Mouse (Mus musculus): ENCODE data around the gene Ciao2a. TPM values are rescaled to one million over a fixed set of nuclear protein-coding genes. Genes with fewer than 3 reads are reported as not detected.

The Ciao2a gene
- polyA plus RNA-seq, 1 experiment, result 18.2 TPM

DNA sequence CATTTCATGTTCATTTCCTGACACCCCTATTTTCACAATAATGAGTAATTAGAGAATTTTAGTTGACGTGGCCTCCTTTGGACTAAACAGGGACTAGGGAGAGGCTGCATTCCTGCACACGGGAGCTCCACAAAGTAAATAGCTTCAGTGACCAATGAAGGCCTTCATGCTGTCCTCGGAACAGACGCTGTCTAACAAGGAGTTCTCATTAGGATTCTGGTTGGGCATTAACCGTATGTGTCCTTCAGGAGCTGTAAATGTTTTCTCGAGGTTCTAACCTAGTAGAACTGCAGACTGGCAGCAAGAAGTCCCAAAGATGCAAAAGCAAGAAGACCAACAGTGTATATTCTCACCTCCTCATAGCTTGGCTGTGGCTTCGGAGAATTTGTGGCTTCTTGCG, 21.2 kb upstream of the Ciao2a start:
- no peaks in the 10 kb centered on the region for H3K27me3 ChIP-seq (ENCODE audit: control insufficient read depth, insufficient read depth, low read length)
- no peak overlapping the region for H3K4me3 ChIP-seq (ENCODE audit: control insufficient read depth, low read depth, low read length)
- H3K4me1 ChIP-seq (ENCODE audit: control insufficient read depth, insufficient read depth, low read length), result no peaks in the 10 kb centered on the region
- H3K27ac ChIP-seq (ENCODE audit: control insufficient read depth, insufficient read depth, low read depth, low read length), result no peak overlapping the region
- TF ChIP-seq POLR2A (IDR thresholded peaks at IDR 0.05; ENCODE audit: control insufficient read depth, low read depth, low read length) (no peak), CTCF (IDR thresholded peaks at IDR 0.05; ENCODE audit: control insufficient read depth, insufficient read depth, insufficient replicate concordance, low read depth, low read length) (no peak)
- H3K36me3 ChIP-seq (ENCODE audit: control insufficient read depth, insufficient read depth, low read length), result peaks cover 2% of the 10 kb centered on the region

DNA sequence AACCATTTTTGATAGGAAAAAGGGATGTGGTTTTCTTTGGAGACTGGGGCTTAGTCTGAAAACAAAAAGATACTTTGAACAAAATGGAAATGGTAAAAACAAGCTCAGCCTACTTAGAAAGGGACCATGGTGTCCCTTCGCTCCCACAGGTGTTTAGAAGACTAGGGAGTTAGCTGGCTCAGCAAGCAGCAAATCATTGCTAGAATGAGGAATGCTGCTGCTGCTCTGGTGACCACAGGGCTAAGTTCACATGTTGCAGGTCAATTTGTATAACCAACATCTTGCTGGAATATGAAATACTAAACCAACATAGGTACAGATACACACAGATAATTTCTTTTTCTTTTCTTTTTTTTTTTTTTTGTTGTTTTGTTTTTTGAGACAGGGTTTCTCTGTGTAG, 16.8 kb upstream of the Ciao2a start:
- Histone ChIP-seq H3K36me3 (ENCODE audit: control insufficient read depth, insufficient read depth, low read length) (peaks cover 2% of the 10 kb centered on the region), H3K27me3 (ENCODE audit: control insufficient read depth, insufficient read depth, low read length) (no peaks in the 10 kb centered on the region), H3K27ac (ENCODE audit: control insufficient read depth, insufficient read depth, low read depth, low read length) (no peak overlapping the region), H3K4me3 (ENCODE audit: control insufficient read depth, low read depth, low read length) (no peak overlapping the region), H3K4me1 (ENCODE audit: control insufficient read depth, insufficient read depth, low read length) (no peaks in the 10 kb centered on the region)
- no peak for TF ChIP-seq CTCF (IDR thresholded peaks at IDR 0.05; ENCODE audit: control insufficient read depth, insufficient read depth, insufficient replicate concordance, low read depth, low read length)
- no peak for TF ChIP-seq POLR2A (IDR thresholded peaks at IDR 0.05; ENCODE audit: control insufficient read depth, low read depth, low read length)

DNA sequence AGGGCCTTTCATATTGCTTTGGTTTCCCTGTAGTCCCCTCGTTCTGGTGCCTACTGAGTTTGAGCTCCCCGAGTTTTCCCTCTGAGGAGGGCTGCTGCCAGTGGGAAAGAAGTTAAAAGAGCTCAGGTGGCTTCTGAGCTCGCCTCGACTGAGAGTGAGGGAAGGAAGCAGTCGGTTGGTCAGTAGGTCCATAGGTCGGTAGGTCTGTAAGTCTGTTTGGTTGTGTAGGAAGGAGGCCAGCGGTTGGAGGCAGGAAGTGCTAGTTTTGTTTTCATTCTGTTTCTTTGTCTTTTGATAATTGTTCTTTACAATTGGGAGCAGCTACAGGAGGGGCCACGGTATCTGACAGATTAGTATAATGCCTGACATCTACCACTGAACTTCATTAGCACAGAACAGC, 16.3 kb upstream of the Ciao2a start:
- no peak overlapping the region for H3K27ac ChIP-seq (ENCODE audit: control insufficient read depth, insufficient read depth, low read depth, low read length)
- no peak overlapping the region for H3K4me3 ChIP-seq (ENCODE audit: control insufficient read depth, low read depth, low read length)
- H3K27me3 ChIP-seq (ENCODE audit: control insufficient read depth, insufficient read depth, low read length), result no peaks in the 10 kb centered on the region
- no peaks in the 10 kb centered on the region for H3K4me1 ChIP-seq (ENCODE audit: control insufficient read depth, insufficient read depth, low read length)
- no peak for TF ChIP-seq POLR2A (IDR thresholded peaks at IDR 0.05; ENCODE audit: control insufficient read depth, low read depth, low read length)
- no peak for TF ChIP-seq CTCF (IDR thresholded peaks at IDR 0.05; ENCODE audit: control insufficient read depth, insufficient read depth, insufficient replicate concordance, low read depth, low read length)
- peaks cover 1% of the 10 kb centered on the region for H3K36me3 ChIP-seq (ENCODE audit: control insufficient read depth, insufficient read depth, low read length)

DNA sequence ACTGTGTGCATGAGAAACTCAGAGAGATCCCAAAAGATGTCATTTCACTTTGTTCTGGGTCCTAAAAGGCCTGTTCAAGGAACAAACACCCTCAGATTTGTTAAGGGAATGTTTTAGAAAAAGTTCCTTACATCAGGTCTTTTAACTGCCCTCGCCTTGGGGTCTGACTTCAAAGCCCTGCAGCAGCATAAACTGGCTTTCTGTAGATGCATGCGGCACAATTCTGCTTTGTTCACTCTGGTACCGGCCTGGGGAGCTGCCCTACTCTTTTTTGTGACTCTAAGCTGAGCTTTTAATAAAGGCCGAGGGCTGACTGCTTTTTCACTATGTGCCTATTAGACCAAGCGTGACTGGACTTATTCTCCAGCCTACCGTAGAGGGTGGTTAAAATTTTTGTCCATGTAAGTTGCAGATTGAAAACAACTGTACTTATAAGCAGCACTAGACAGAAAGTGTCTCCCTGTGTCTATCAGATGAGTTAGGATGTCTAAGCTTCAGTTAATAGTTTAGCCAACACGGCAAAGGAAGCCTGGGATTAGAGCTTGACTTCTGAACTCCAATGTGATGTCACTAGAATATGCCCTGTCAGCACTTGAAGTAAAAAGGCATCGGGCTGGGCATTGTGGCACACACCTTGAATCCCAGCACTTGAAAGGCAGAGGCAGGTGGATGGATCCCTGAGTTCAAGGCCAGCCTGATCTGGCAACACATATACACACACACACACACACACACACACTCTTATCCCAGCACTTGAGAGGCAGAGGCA, 15.6 kb upstream of the Ciao2a start:
- Histone ChIP-seq H3K36me3 (ENCODE audit: control insufficient read depth, insufficient read depth, low read length) (peaks cover under 1% of the 10 kb centered on the region), H3K4me3 (ENCODE audit: control insufficient read depth, low read depth, low read length) (no peak overlapping the region), H3K27ac (ENCODE audit: control insufficient read depth, insufficient read depth, low read depth, low read length) (no peak overlapping the region), H3K27me3 (ENCODE audit: control insufficient read depth, insufficient read depth, low read length) (no peaks in the 10 kb centered on the region), H3K4me1 (ENCODE audit: control insufficient read depth, insufficient read depth, low read length) (no peaks in the 10 kb centered on the region)
- no peak for TF ChIP-seq CTCF (IDR thresholded peaks at IDR 0.05; ENCODE audit: control insufficient read depth, insufficient read depth, insufficient replicate concordance, low read depth, low read length)
- no peak for TF ChIP-seq POLR2A (IDR thresholded peaks at IDR 0.05; ENCODE audit: control insufficient read depth, low read depth, low read length)

DNA sequence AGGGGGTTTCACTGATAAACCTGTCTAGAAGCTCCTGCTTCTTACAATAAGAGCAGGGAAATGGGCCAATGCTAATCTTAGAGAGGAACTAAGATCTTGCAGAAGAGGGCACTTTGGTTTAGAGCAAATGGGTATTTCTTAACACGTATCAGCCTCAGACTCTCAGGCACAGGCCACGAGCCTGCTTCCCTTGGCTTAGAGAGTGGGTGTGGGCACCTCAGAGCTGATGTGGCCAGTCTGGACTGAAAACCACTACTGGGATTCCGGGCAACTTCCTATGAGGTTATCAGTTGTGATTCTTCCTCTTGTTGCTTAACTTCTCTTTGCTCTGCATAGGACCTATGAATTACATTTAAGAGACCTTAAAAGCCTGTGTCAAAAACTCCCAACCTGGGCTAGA, 12.1 kb upstream of the Ciao2a start:
- no peak overlapping the region for H3K27ac ChIP-seq (ENCODE audit: control insufficient read depth, insufficient read depth, low read depth, low read length)
- no peaks in the 10 kb centered on the region for H3K27me3 ChIP-seq (ENCODE audit: control insufficient read depth, insufficient read depth, low read length)
- TF ChIP-seq CTCF (IDR thresholded peaks at IDR 0.05; ENCODE audit: control insufficient read depth, insufficient read depth, insufficient replicate concordance, low read depth, low read length) (no peak), POLR2A (IDR thresholded peaks at IDR 0.05; ENCODE audit: control insufficient read depth, low read depth, low read length) (no peak)
- no peaks in the 10 kb centered on the region; the same call in 1 of the 2 replicates for H3K36me3 ChIP-seq (ENCODE audit: control insufficient read depth, insufficient read depth, low read length)
- H3K4me3 ChIP-seq (ENCODE audit: control insufficient read depth, low read depth, low read length), result no peak overlapping the region
- H3K4me1 ChIP-seq (ENCODE audit: control insufficient read depth, insufficient read depth, low read length), result no peaks in the 10 kb centered on the region

DNA sequence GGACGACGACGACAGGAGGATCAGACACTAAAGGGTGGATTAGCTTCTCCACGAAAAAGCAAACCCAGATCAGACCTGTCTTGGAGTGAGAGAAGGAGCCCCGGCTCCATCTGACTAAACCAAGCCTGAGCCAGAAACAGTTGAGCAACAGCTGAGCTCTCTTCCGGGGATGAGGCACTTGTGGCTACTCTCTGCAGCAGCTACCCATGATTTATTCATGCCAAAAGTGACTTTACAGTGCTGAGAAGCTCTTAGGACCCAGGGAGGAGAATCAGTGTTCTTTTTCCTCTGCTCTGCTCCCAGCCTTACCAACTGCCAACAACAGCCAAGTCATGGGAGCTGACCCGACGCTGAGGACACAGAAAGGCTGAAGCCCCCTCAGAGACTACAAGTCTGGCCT, 9.5 kb upstream of the Ciao2a start:
- H3K27me3 ChIP-seq (ENCODE audit: control insufficient read depth, insufficient read depth, low read length), result no peaks in the 10 kb centered on the region
- H3K4me1 ChIP-seq (ENCODE audit: control insufficient read depth, insufficient read depth, low read length), result no peaks in the 10 kb centered on the region
- no peak overlapping the region for H3K4me3 ChIP-seq (ENCODE audit: control insufficient read depth, low read depth, low read length)
- TF ChIP-seq CTCF (IDR thresholded peaks at IDR 0.05; ENCODE audit: control insufficient read depth, insufficient read depth, insufficient replicate concordance, low read depth, low read length), result no peak
- no peak for TF ChIP-seq POLR2A (IDR thresholded peaks at IDR 0.05; ENCODE audit: control insufficient read depth, low read depth, low read length)
- H3K36me3 ChIP-seq (ENCODE audit: control insufficient read depth, insufficient read depth, low read length), result no peaks in the 10 kb centered on the region; the same call in 1 of the 2 replicates
- H3K27ac ChIP-seq (ENCODE audit: control insufficient read depth, insufficient read depth, low read depth, low read length), result no peak overlapping the region

DNA sequence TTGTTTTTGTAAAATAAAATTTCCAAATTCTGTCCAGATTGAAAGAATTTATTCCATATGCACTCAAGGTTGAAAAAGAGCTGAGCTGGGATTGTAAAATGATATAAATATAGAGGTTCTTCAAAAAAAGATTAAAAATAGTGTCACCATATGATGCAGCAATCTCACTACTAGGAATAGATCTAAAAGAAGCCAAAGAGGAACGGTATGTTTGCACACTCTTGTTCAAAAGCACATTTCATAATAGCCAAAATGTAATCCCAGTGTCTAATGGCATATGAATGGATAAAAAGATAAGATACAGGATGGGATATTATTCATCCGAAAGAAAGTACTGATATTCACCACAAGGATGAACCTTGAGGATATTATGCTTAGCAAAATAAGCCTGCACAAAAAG, 6.9 kb upstream of the Ciao2a start:
- H3K27me3 ChIP-seq (ENCODE audit: control insufficient read depth, insufficient read depth, low read length), result no peaks in the 10 kb centered on the region
- H3K27ac ChIP-seq (ENCODE audit: control insufficient read depth, insufficient read depth, low read depth, low read length), result no peak overlapping the region
- no peak overlapping the region for H3K4me3 ChIP-seq (ENCODE audit: control insufficient read depth, low read depth, low read length)
- H3K4me1 ChIP-seq (ENCODE audit: control insufficient read depth, insufficient read depth, low read length), result peaks cover 4% of the 10 kb centered on the region; the same call in 1 of the 2 replicates
- no peak for TF ChIP-seq POLR2A (IDR thresholded peaks at IDR 0.05; ENCODE audit: control insufficient read depth, low read depth, low read length)
- no peak for TF ChIP-seq CTCF (IDR thresholded peaks at IDR 0.05; ENCODE audit: control insufficient read depth, insufficient read depth, insufficient replicate concordance, low read depth, low read length)
- H3K36me3 ChIP-seq (ENCODE audit: control insufficient read depth, insufficient read depth, low read length), result no peaks in the 10 kb centered on the region; the same call in 1 of the 2 replicates

Data from testis, adult 2 months (tissue).